Mouse (Mus musculus): ENCODE measurements around the gene Olfr609. TPM values are rescaled to one million over a fixed set of nuclear protein-coding genes. Genes with fewer than 3 reads are reported as not detected.

The Olfr609 gene
- polyA plus RNA-seq, 1 experiment from 2014 or later, result not detected

Other genes starting within 250 kb of the Olfr609 start
- gene Usp17ld, start 245.6 kb downstream of the Olfr609 start, polyA plus RNA-seq (2014; fragmentation: Nextera tagmentation; extraction: Ambion mirVana), result not detected in 2 replicates
- not detected in 2 replicates for gene Olfr596, start 192.4 kb downstream of the Olfr609 start, polyA plus RNA-seq (2014; fragmentation: Nextera tagmentation; extraction: Ambion mirVana)
- not detected in 2 replicates for gene Olfr597, start 181.7 kb downstream of the Olfr609 start, polyA plus RNA-seq (2014; fragmentation: Nextera tagmentation; extraction: Ambion mirVana)
- gene Olfr598, start 174.5 kb downstream of the Olfr609 start, polyA plus RNA-seq (2014; fragmentation: Nextera tagmentation; extraction: Ambion mirVana), result not detected in 2 replicates
- not detected in 2 replicates for gene Olfr599, start 162.1 kb downstream of the Olfr609 start, polyA plus RNA-seq (2014; fragmentation: Nextera tagmentation; extraction: Ambion mirVana)
- not detected in 2 replicates for gene Olfr600, start 148.4 kb downstream of the Olfr609 start, polyA plus RNA-seq (2014; fragmentation: Nextera tagmentation; extraction: Ambion mirVana)
- not detected in 2 replicates for gene Olfr601, start 135.4 kb downstream of the Olfr609 start, polyA plus RNA-seq (2014; fragmentation: Nextera tagmentation; extraction: Ambion mirVana)
- not detected in 2 replicates for gene Olfr603, start 111.9 kb downstream of the Olfr609 start, polyA plus RNA-seq (2014; fragmentation: Nextera tagmentation; extraction: Ambion mirVana)
- not detected in 2 replicates for gene Usp17lc, start 83.0 kb downstream of the Olfr609 start, polyA plus RNA-seq (2014; fragmentation: Nextera tagmentation; extraction: Ambion mirVana)
- gene Olfr605, start 52.6 kb downstream of the Olfr609 start, polyA plus RNA-seq (2014; fragmentation: Nextera tagmentation; extraction: Ambion mirVana), result not detected in 2 replicates
- not detected in 2 replicates for gene Olfr606, start 49.0 kb downstream of the Olfr609 start, polyA plus RNA-seq (2014; fragmentation: Nextera tagmentation; extraction: Ambion mirVana)
- gene Olfr607, start 33.9 kb downstream of the Olfr609 start, polyA plus RNA-seq (2014; fragmentation: Nextera tagmentation; extraction: Ambion mirVana), result not detected in 2 replicates
- not detected in 2 replicates for gene Olfr608, start 28.2 kb downstream of the Olfr609 start, polyA plus RNA-seq (2014; fragmentation: Nextera tagmentation; extraction: Ambion mirVana)
- 0.18 TPM in 1 of 2 replicates, not detected in the other for gene Olfr610, start 14.1 kb upstream of the Olfr609 start, polyA plus RNA-seq (2014; fragmentation: Nextera tagmentation; extraction: Ambion mirVana)
- gene Olfr611, start 22.8 kb upstream of the Olfr609 start, polyA plus RNA-seq (2014; fragmentation: Nextera tagmentation; extraction: Ambion mirVana), result not detected in 2 replicates
- not detected in 2 replicates for gene Olfr612, start 44.7 kb upstream of the Olfr609 start, polyA plus RNA-seq (2014; fragmentation: Nextera tagmentation; extraction: Ambion mirVana)
- not detected in 2 replicates for gene Olfr613, start 50.0 kb upstream of the Olfr609 start, polyA plus RNA-seq (2014; fragmentation: Nextera tagmentation; extraction: Ambion mirVana)
- gene Olfr615, start 58.0 kb upstream of the Olfr609 start, polyA plus RNA-seq (2014; fragmentation: Nextera tagmentation; extraction: Ambion mirVana), result 0.06 and 0.14 TPM in 2 replicates
- gene Olfr616, start 71.1 kb upstream of the Olfr609 start, polyA plus RNA-seq (2014; fragmentation: Nextera tagmentation; extraction: Ambion mirVana), result not detected in 2 replicates
- gene Olfr617, start 75.0 kb upstream of the Olfr609 start, polyA plus RNA-seq (2014; fragmentation: Nextera tagmentation; extraction: Ambion mirVana), result not detected in 2 replicates
- not detected in 2 replicates for gene Olfr618, start 92.0 kb upstream of the Olfr609 start, polyA plus RNA-seq (2014; fragmentation: Nextera tagmentation; extraction: Ambion mirVana)
- not detected in 2 replicates for gene Olfr619, start 102.5 kb upstream of the Olfr609 start, polyA plus RNA-seq (2014; fragmentation: Nextera tagmentation; extraction: Ambion mirVana)
- not detected in 2 replicates for gene Olfr620, start 114.5 kb upstream of the Olfr609 start, polyA plus RNA-seq (2014; fragmentation: Nextera tagmentation; extraction: Ambion mirVana)
- 0.12 and 0.13 TPM in 2 replicates for gene Olfr622, start 144.6 kb upstream of the Olfr609 start, polyA plus RNA-seq (2014; fragmentation: Nextera tagmentation; extraction: Ambion mirVana)
- gene Olfr623, start 165.6 kb upstream of the Olfr609 start, polyA plus RNA-seq (2014; fragmentation: Nextera tagmentation; extraction: Ambion mirVana), result not detected in 2 replicates
- gene Olfr624, start 173.1 kb upstream of the Olfr609 start, polyA plus RNA-seq (2014; fragmentation: Nextera tagmentation; extraction: Ambion mirVana), result 0.04 and 0.06 TPM in 2 replicates
- not detected in 2 replicates for gene Olfr625-ps1, start 184.7 kb upstream of the Olfr609 start, polyA plus RNA-seq (2014; fragmentation: Nextera tagmentation; extraction: Ambion mirVana)
- gene Olfr243, start 216.6 kb upstream of the Olfr609 start, polyA plus RNA-seq (2014; fragmentation: Nextera tagmentation; extraction: Ambion mirVana), result not detected in 2 replicates
- 0.14 TPM in 1 of 2 replicates, not detected in the other for gene Olfr628, start 232.3 kb upstream of the Olfr609 start, polyA plus RNA-seq (2014; fragmentation: Nextera tagmentation; extraction: Ambion mirVana)
- gene Olfr629, start 246.9 kb upstream of the Olfr609 start, polyA plus RNA-seq (2014; fragmentation: Nextera tagmentation; extraction: Ambion mirVana), result not detected in 2 replicates